Mouse (Mus musculus) stomach, embryonic 16.5 days (tissue): ENCODE results near the gene Fam19a2. TPM values are rescaled to one million over a fixed set of nuclear protein-coding genes. Genes with fewer than 3 reads are reported as not detected.
A peak's percentile ranks its signal among the peaks of the same experiment; 100 is the strongest.

Experiments used
- ATAC-seq: fragments of 200-750 bp; cut with Nextera tagmentation; 2 replicates; pipeline ENCODE4 v1.8.0; 2017; ENCODE audit warnings: moderate number of reproducible peaks, moderate TSS enrichment; ENCODE audit not compliant: insufficient read depth, low FRiP score
- H3K27ac ChIP-seq: fragments of 300-500 bp; sonication (generic); 2 replicates; pipeline ENCODE4 v1.5.1; 2014; ENCODE audit warnings: low read length
- H3K27me3 ChIP-seq: fragments of 300-500 bp; sonication (generic); 2 replicates; pipeline ENCODE4 v1.6.1; 2014; ENCODE audit warnings: low read length, control low read depth, mixed read lengths; ENCODE audit not compliant: control insufficient read depth, insufficient read depth
- H3K36me3 ChIP-seq: fragments of 300-500 bp; sonication (generic); 2 replicates; pipeline ENCODE4 v1.6.1; 2014; ENCODE audit warnings: low read length; ENCODE audit not compliant: control insufficient read depth, insufficient read depth
- H3K4me1 ChIP-seq: fragments of 300-500 bp; sonication (generic); 2 replicates; pipeline ENCODE4 v1.6.1; 2014; ENCODE audit warnings: low read length, control low read depth, mixed read lengths; ENCODE audit not compliant: control insufficient read depth, insufficient read depth
- H3K4me2 ChIP-seq: fragments of 300-500 bp; sonication (generic); 2 replicates; pipeline ENCODE4 v1.6.1; 2014; ENCODE audit warnings: low read depth, low read length, mixed read lengths
- H3K4me3 ChIP-seq: fragments of 300-500 bp; sonication (generic); replicated peaks from 2 replicates; pipeline ENCODE4 v1.5.1; 2014; ENCODE audit warnings: mild to moderate bottlenecking, low read length
- H3K9ac ChIP-seq: fragments of 300-500 bp; sonication (generic); 2 replicates; pipeline ENCODE4 v1.6.1; 2014; ENCODE audit warnings: low read length
- H3K9me3 ChIP-seq: fragments of 300-500 bp; sonication (generic); replicated peaks from 2 replicates; pipeline ENCODE4 v1.6.1; 2016; ENCODE audit warnings: low read length, control low read depth; ENCODE audit not compliant: control insufficient read depth
- WGBS: fragments of 180-500 bp; shearing (Covaris S2); extraction: QIAGEN DNeasy Blood & Tissue Kit; methylation state at CpG from one replicate; pipeline ENCODE4 v1.1.7; 2014; 5-methylcytosine and 5-hydroxymethylcytosine counted together
- polyA plus RNA-seq: library from polyadenylated mRNA; unstranded; fragments of >200 nt; fragmentation: Nextera tagmentation; extraction: Ambion mirVana; gene quantifications from 2 replicates; pipeline ENCODE4 v1.2.1, GENCODE M21; 2015

Gene Fam19a2
- polyA plus RNA-seq, 1 experiment from 2014 or later = 3.1 TPM

GRCm38 (mm10) chr10:123414953-123415352 is 151.2 kb downstream of the Fam19a2 start:
- ATAC-seq = no peak
- H3K9me3 ChIP-seq = no peaks in the 10 kb centered on the region
- H3K36me3 ChIP-seq = no peaks in the 10 kb centered on the region
- no peaks in the 10 kb centered on the region for H3K4me1 ChIP-seq
- no peak overlapping the region for H3K27ac ChIP-seq
- no peaks in the 10 kb centered on the region for H3K27me3 ChIP-seq
- no peak overlapping the region for H3K4me3 ChIP-seq
- no peak overlapping the region for H3K4me2 ChIP-seq
- no peak overlapping the region for H3K9ac ChIP-seq
- WGBS = 94% methylated on average over 1 of the region's 1 CpGs

DNA sequence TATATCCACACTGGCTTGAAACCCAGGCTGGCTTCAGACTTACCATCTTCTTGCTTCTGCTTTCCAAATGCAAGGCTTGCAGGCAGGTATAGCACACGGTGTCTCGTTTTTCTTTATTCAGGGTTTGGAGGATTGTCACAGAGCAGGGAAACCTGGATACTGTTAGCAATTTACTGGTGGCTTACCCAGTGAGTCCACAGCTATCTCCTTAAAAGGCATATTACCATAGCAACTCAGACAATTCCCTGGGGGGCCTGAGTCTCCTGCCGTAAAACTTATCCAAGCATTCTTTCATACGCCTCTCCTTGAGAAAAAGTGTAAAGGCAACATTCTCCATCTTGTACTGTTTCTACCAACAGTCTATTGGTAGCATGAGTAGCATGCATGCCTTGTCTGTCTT is 152.2 kb downstream of the Fam19a2 start:
- no peak for ATAC-seq
- WGBS = 70% methylated on average over 4 of the region's 4 CpGs

GRCm38 (mm10) chr10:123418616-123419173 is 154.9 kb downstream of the Fam19a2 start:
- Histone ChIP-seq H3K4me2 (no peak overlapping the region), H3K4me3 (no peak overlapping the region), H3K27me3 (no peaks in the 10 kb centered on the region), H3K27ac (no peak overlapping the region), H3K36me3 (no peaks in the 10 kb centered on the region), H3K4me1 (no peaks in the 10 kb centered on the region), H3K9ac (no peak overlapping the region), H3K9me3 (no peaks in the 10 kb centered on the region)
- no peak for ATAC-seq
- WGBS = 37% methylated on average over 7 of the region's 7 CpGs

More for the DNA sequence above, 152.2 kb downstream of the Fam19a2 start:
- H3K36me3 ChIP-seq = no peaks in the 10 kb centered on the region
- no peak overlapping the region for H3K27ac ChIP-seq
- no peak overlapping the region for H3K9ac ChIP-seq
- no peak overlapping the region for H3K4me3 ChIP-seq
- no peaks in the 10 kb centered on the region for H3K4me1 ChIP-seq
- H3K27me3 ChIP-seq = no peaks in the 10 kb centered on the region
- no peak overlapping the region for H3K4me2 ChIP-seq
- no peaks in the 10 kb centered on the region for H3K9me3 ChIP-seq

DNA sequence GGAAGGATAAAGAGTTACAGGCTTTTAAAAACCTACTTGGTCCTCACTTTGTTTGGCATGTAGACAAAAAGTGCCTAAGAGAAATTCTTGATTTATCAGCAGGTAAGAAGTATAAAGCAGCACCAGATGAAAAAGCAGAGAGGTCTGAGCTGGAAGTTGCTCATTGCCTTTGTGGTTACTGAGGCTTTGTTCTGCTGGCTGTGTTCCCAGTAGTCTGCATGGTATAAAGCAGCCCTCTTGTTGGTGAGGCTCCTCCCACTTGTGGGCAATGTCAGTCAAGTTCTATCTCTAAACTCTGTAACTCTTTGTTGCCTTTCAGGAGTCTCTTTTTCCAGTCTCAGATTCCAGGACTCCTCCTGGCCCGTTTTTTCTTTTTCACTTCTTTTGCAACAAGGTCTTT is 156.5 kb downstream of the Fam19a2 start:
- WGBS = 88% methylated on average over 1 of the region's 1 CpGs
- no peaks in the 10 kb centered on the region for H3K27me3 ChIP-seq
- ATAC-seq = no peak

DNA sequence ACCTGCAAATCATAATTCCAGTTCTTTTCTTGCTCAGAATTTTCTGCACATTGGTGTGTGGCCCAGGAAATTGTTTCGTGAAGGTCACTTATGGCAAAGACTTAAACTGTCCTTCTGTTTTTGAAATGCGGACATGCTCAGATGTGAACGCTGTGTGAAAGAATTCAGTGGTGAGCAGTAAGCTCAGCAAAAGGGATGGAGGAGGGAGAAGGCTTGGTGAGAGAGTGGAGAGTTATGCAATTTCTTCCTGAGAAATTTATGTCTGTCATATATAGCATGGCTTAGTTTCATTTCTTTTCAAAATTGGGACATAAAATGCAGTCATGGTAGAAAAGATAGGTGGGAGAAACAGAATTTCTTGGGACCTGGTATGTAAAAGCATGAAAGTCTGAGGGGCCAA is 160.7 kb downstream of the Fam19a2 start:
- Histone ChIP-seq H3K4me3 (no peak overlapping the region), H3K9me3 (no peaks in the 10 kb centered on the region), H3K36me3 (no peaks in the 10 kb centered on the region), H3K4me2 (no peak overlapping the region), H3K4me1 (no peaks in the 10 kb centered on the region), H3K27me3 (no peaks in the 10 kb centered on the region), H3K27ac (no peak overlapping the region), H3K9ac (no peak overlapping the region)
- 92% methylated on average over 3 of the region's 3 CpGs for WGBS
- ATAC-seq = no peak

More for the DNA sequence above, 156.5 kb downstream of the Fam19a2 start:
- Histone ChIP-seq H3K36me3 (no peaks in the 10 kb centered on the region), H3K4me3 (no peak overlapping the region), H3K9ac (no peak overlapping the region), H3K4me1 (no peaks in the 10 kb centered on the region), H3K9me3 (no peaks in the 10 kb centered on the region), H3K4me2 (no peak overlapping the region), H3K27ac (no peak overlapping the region)

- no peaks in the 10 kb centered on the region for H3K27me3 ChIP-seq
- no peaks in the 10 kb centered on the region for H3K4me1 ChIP-seq
- no peak overlapping the region for H3K27ac ChIP-seq
- no peaks in the 10 kb centered on the region for H3K36me3 ChIP-seq
- no peaks in the 10 kb centered on the region for H3K9me3 ChIP-seq
- H3K4me3 ChIP-seq = no peak overlapping the region
- no peak overlapping the region for H3K9ac ChIP-seq
- no peak overlapping the region for H3K4me2 ChIP-seq
- 72% methylated on average over 8 of the region's 8 CpGs for WGBS
- ATAC-seq = peak; percentile 21; the same call in 1 of the 2 replicates
Observed at GRCm38 (mm10) chr10:123426527-123427363, 162.9 kb downstream of the Fam19a2 start.

DNA sequence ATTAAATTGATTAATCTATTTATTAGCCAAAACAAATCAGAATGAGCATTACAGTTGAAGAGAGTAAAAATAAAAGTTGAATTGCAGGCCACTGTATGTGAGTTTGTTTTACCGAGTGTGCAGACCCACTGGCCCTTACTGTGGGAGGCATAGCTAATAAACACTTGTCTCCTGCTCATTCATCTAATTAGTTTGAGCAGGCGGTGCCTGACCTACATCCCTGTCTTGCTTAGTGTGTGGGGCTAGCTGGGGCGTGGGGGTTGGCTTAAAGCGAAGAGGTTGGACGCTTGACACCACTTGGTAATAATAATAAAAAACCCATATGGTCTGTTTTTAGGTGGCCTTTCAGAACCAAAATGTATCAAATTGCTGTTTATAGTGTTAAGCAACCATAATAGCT is 167.8 kb downstream of the Fam19a2 start:
- no peak for ATAC-seq
- Histone ChIP-seq H3K36me3 (no peaks in the 10 kb centered on the region), H3K4me3 (no peak overlapping the region), H3K27me3 (no peaks in the 10 kb centered on the region), H3K27ac (no peak overlapping the region), H3K4me1 (no peaks in the 10 kb centered on the region), H3K9me3 (no peaks in the 10 kb centered on the region), H3K4me2 (no peak overlapping the region), H3K9ac (no peak overlapping the region)
- 63% methylated on average over 5 of the region's 5 CpGs for WGBS

DNA sequence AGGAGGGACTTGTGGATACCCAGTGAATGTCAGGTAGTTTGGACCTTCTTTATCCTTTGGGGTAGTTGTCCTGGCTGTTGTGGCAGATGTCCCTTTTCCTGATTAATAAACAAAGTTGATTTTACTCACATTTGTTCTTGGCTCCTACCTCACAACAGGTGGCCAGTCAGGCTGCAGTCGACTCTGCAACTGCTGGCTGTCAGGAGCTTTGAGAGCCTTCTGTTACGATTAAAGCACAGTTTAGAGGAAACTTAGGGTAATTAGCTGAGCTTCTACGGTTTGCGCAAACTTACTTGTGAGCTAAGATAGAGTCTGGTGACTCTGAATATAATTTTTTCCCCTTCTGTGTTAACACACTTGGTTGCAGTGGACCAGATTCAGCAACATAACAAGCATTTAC is 173.8 kb downstream of the Fam19a2 start:
- Histone ChIP-seq H3K27ac (no peak overlapping the region), H3K4me3 (no peak overlapping the region), H3K27me3 (no peaks in the 10 kb centered on the region), H3K9ac (no peak overlapping the region), H3K9me3 (no peaks in the 10 kb centered on the region), H3K4me1 (no peaks in the 10 kb centered on the region), H3K4me2 (no peak overlapping the region), H3K36me3 (no peaks in the 10 kb centered on the region)
- no peak for ATAC-seq
- WGBS = 60% methylated on average over 4 of the region's 4 CpGs

DNA sequence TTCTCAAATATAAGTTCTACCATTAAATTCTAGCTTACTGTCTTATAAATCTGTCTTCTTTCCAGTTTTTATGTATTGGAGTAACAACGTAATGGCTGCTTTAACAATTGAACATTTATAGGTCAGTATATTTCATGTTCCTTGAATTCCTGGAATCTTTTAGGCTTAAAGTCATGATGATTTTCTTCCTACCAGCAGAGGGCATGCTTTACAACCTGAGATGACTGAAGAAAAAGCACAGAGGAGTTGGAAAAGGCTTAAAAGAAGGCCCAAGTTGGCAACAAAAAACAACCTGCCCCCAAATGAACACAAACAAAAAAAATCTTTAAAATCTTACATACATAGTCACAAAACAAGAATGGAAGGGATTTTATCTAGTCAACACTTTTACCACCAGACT is 193.0 kb downstream of the Fam19a2 start:
- ATAC-seq = no peak
- no peak overlapping the region for H3K4me2 ChIP-seq
- no peak overlapping the region for H3K4me3 ChIP-seq
- WGBS = 85% methylated on average over 1 of the region's 1 CpGs
- H3K27me3 ChIP-seq = no peaks in the 10 kb centered on the region
- H3K4me1 ChIP-seq = no peaks in the 10 kb centered on the region
- H3K9ac ChIP-seq = no peak overlapping the region
- H3K9me3 ChIP-seq = no peaks in the 10 kb centered on the region
- no peaks in the 10 kb centered on the region for H3K36me3 ChIP-seq
- no peak overlapping the region for H3K27ac ChIP-seq
